Mouse (Mus musculus): ENCODE data around the gene Prss36. TPM values are rescaled to one million over a fixed set of nuclear protein-coding genes. Genes with fewer than 3 reads are reported as not detected.
"Not testable (repeated sequence)": the region's sequence is repeated elsewhere in the genome, so short reads cannot be mapped to it uniquely, and the experiment has no call there.

Gene Prss36
- polyA plus RNA-seq (2012; rRNA removed), result 3.2 and 4.4 TPM in 2 replicates

- whole genome bisulfite sequencing, result 53% methylated on average over 6 of the region's 6 CpGs
- DNase-seq (ENCODE audit: low read depth, low spot score), result no peak
These were observed at the start of gene Prss36 for GRCm38 (mm10) chr7:127946470-127947023. Gene Prss36, minus strand, starts transcription at chr7:127946725.

DNA sequence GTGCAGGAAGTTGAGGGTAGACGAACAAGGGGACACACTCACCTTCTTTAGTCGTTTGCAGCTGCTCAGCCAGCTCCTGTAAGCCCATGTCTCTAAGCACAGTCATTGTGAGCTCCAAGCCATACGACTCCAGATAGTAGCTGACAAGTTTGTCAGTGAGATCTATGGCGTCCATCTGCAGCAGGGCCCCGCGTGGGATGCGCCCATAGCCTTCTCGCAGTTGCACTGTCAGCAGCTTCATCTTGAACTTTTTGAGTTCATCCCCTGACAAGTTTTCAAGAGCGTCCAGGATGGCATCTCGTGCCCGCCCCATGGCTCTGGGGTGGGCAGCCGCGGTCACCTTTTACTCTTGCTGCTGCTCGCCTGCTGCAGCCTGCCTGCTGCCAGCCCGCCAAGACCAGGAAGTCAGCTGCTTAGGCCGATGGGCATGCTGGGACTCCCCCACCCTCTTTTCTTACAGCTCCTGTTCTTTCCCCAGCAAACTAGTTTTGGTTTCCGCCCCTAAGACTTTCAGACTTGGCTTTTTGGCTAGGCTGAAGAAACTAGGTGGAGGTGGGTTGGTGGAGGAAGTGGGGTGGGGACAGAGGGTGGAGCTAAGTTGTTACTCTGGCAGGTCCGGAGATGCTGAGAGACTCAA lies 46.9 kb upstream of the Prss36 start, which contains the start of gene Pycard:
Gene Pycard, minus strand, starts transcription at position 527 of the 637 bp plus-strand sequence.
- 2% methylated on average over 18 of the region's 18 CpGs for WGBS
- peak; percentile 85 for DNase-seq (ENCODE audit: low read depth, low spot score)

DNA sequence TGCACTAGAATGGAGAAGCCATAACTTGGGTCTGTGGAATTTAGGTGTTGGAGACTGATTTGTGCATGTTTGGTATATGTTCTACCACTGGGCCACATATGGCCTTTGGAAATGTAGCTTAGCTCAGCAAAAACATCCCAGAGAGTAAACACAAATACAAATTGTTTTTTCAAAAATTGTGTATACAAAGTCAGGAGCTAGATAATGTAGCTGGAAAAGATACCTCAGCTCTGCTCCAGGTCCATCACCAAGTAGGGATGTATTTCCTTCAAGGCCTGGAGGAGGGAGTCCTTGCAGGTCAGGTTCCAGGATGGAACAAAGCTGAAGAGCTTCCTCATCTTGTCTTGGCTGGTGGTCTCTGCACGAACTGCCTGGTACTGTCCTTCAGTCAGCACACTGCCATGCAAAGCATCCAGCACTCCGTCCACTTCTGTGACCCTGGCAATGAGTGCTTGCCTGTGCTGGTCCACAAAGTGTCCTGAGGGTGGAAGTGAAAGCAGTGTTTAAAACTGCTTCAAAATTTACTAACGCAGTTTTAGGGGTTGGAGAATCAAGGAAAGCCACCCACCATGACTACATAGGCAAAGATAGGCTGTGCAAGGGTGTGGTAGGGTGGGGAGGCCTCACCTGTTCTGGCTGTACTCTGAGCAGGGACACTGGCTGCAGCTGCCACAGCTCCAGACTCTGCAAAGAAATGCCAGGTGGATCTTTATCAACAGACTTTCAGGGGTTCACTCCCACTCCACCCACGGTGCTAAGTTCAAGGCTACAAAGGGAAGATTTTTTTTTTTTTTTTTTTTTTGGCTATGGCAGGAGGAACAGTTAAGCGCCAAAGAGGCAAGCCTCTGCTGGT lies 46.2 kb upstream of the Prss36 start:
- 9% methylated on average over 5 of the region's 5 CpGs for WGBS
- peak; percentile 44 for DNase-seq (ENCODE audit: low read depth, low spot score)

DNA sequence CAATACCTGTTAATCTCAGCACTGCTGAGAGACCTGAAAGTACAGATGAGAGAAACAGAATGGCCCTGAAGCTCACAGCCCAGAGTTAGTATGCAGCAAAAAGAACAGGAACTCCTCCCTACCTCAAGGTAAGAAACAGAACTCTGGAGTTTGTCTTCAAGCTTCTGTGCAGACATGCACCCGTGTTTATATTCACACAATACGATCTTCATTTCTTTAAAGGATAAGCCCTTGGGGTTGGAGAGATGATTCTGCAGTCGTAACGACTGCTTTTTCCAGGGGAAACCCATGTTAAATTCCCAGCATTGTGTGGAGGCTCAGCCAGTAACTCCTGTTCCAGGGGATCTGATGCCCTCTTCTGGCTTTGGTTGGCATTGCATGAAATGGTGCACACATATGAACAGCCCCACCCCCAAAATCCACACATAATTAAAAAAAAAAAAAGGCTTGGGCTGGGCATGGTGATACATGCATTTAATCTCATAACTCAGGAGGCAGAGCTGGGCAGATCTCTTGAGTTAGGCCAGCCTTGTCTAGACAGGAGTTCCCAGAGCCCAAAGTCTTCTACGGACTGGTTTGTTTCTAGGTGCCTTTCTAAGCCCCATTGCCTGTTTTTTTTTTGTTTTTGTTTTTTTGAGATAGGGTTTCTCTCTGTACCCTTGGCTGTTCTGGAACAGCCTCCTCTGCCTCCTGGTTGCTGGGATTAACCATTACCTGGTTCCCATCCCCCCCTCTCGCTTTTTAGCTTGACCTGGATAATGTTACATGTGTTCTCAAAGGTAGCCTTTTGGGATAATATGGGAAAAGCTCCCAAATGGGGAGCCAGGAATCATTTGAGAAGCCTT lies 45.3 kb upstream of the Prss36 start:
- DNase-seq (ENCODE audit: low read depth, low spot score), result peak; percentile 72
- 17% methylated on average over 6 of the region's 6 CpGs for WGBS

- no peak for DNase-seq (ENCODE audit: low read depth, low spot score)
- WGBS, result 66% methylated on average over 1 of the region's 1 CpGs
These were observed 42.4 kb upstream of the Prss36 start for GRCm38 (mm10) chr7:127988904-127989303.

DNA sequence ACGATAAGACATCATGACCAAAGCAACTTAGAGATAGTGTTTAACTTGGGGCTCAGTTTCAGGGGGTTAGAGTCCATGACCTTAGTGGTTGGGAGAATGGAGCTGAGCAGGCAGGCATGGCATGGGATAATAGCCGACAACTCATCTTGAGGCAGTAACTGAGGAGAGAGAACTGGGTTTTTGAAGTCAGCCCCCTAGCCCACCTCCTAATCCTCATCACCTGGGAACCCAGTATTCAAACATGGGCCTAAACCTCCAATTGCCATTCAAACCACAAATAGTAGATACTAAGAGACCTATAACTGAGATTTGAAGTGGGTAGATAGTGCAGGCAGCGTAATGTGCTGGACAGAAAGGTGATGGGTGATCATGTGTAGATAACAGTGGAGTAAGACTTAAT lies 34.1 kb upstream of the Prss36 start:
- WGBS, result 84% methylated on average over 3 of the region's 3 CpGs
- no peak for DNase-seq (ENCODE audit: low read depth, low spot score)

GRCm38 (mm10) chr7:127978856-127979255 lies 32.3 kb upstream of the Prss36 start:
- DNase-seq (ENCODE audit: low read depth, low spot score), result no peak
- 94% methylated on average over 2 of the region's 2 CpGs for WGBS

DNA sequence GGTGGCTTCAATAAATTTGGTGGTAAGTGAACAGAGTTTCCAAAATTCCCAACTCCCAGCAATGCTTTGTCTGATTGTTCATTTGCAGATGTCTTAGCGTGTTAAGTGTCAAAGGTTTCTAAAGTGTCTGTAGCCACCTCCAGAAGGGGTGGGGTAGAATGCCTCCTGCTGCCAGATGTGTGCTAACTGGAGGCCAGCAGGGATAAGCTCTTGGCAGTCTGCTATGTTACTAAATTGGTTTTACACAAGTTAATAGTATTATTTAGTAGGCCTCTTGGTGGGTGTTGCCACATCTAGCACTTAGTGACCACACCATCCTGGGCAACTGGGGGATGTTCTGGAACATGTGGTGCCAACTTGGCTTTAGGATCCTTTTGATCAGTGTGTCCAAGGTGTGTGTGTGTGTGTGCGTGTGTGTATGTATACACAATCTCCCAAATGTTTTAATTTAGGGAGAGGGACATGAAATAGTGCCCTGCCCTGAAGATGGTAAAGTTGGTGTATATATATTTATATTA lies 27.9 kb upstream of the Prss36 start:
- WGBS, result 75% methylated on average over 2 of the region's 2 CpGs

DNA sequence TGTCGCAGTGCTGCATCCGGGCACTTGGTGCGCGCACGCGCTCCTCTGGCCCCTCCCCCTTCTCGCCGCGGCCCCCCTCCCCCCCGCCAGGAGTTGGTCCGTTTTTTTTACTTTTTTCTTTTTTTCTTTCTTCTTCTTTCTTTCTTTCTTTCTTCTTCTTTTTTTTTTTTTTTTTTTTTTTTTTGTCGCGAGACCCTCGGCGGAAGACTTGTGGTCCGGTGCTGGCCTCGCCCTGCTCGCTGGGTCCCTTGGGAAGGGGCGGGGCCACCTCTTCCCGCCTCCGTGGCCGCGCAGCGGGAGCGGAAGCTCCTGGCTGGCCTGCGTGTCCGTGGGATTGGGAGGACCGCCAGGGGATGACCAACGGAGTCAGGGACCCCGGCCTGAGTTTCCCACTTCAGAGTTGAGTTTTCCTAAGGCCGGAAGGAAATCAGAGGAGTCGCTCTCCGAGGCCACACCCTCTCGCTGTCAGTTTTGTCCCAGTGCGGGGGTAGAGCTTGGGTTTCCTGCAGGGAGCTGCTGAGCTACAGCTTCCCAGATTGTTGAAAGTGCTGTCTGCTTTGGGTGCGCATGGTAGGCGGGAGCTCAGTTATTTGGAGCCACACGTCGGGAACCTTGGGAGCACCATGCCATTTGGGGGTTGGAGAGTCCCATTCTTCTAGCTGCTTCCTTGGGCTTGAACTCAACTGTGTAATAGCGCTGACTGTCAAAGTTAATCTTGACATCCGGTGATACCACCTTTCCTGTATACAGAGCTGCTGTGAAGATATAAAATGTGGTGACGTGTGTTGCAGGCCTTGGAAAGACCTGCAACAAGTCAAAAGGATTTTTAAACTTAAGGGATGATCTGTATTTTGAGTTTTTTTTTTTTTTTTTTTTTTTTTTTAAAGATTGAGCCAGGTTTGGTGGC lies 21.6 kb upstream of the Prss36 start:
- DNase-seq (ENCODE audit: low read depth, low spot score), result no peak
- WGBS, result under 1% methylated on average over 42 of the region's 42 CpGs

More for the DNA sequence above, 27.9 kb upstream of the Prss36 start:
- no peak for DNase-seq (ENCODE audit: low read depth, low spot score)

GRCm38 (mm10) chr7:127967004-127967921 lies 20.7 kb upstream of the Prss36 start, which contains the start of gene Fus:
Gene Fus, plus strand, starts transcription at chr7:127967457.
- peak; percentile 62 for DNase-seq (ENCODE audit: low read depth, low spot score)
- under 1% methylated on average over 91 of the region's 92 CpGs for WGBS

GRCm38 (mm10) chr7:127966371-127966918 lies 19.9 kb upstream of the Prss36 start:
- 11% methylated on average over 10 of the region's 10 CpGs for WGBS

DNA sequence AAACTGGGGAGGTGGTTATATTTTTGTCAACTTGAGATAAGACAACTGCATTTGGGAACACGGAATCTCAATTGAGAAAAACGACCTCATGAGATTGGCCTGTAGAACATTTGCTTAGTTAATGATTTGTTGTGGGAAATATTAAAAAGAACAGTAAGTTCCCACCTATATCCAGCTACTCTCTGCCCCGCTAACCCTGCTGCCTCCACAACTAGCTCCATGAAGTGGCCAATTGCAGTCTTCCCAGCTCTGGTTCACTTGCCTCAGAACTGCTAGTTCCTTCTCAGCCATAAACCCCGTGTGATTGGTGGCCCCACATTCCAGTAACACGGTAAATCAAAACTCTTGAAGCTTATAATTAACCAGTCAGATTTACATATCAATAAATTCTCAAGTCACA lies 12.8 kb upstream of the Prss36 start:
- 28% methylated on average over 5 of the region's 5 CpGs for WGBS
- no peak for DNase-seq (ENCODE audit: low read depth, low spot score)

More at GRCm38 (mm10) chr7:127966371-127966918, 19.9 kb upstream of the Prss36 start:
- no peak for DNase-seq (ENCODE audit: low read depth, low spot score)

GRCm38 (mm10) chr7:127952864-127953581 lies 6.5 kb upstream of the Prss36 start:
- 56% methylated on average over 13 of the region's 13 CpGs for WGBS
- no peak for DNase-seq (ENCODE audit: low read depth, low spot score)

GRCm38 (mm10) chr7:127944614-127945013 lies 1.9 kb downstream of the Prss36 start:
- no peak for DNase-seq (ENCODE audit: low read depth, low spot score)
- WGBS, result 21% methylated on average over 23 of the region's 23 CpGs

DNA sequence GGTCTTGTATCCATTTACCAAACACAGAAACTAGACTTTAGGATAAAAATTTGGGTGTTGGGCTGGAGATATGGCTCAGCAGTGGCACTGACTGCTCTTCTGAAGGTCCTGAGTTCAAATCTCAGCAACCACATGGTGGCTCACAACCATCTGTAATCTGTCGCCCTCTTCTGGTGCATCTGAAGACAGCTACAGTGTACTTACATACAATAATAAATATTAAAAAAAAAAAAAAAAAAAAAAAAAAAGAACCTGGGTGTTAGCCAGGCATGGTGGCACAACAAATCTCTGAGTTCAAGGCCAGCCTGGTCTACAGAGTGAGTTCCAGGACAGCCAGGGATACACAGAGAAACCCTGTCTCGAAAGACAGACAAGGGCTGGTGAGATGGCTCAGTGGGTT lies 4.4 kb downstream of the Prss36 start:
- not testable (repeated sequence) for DNase-seq (ENCODE audit: low read depth, low spot score)
- WGBS, result 44% methylated on average over 2 of the region's 2 CpGs

GRCm38 (mm10) chr7:127936216-127936884 lies 10.2 kb downstream of the Prss36 start:
- DNase-seq (ENCODE audit: low read depth, low spot score), result no peak
- WGBS, result 60% methylated on average over 18 of the region's 18 CpGs
